Mouse (Mus musculus): ENCODE measurements around the gene Cltb.

DNA sequence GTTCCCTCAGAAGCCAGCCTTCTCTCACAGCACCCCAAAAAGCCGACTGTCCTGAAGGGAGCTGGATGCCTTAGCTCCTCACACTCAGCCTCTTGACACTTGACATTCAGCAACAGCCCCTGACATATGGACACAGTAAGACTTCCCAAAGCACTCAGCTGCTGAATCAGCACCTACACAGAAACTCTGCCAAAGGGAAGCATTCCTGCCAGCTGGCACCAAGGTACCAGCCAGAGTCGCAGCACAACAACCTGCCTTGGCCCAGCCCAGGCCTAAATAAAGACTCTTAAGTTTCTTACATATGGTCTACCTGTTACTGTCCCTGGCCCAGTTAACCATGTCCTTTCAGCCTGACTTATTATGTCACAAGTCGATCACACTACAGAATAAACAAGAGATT is 54.3 kb downstream of the Cltb start:
- TF ChIP-seq USF1 (IDR thresholded peaks at IDR 0.05; ENCODE audit: low read depth, low read length) (no peak), CTCF (conservative IDR thresholded peaks at IDR 0.05 in 1 of 2, IDR thresholded peaks at IDR 0.05 in 1 of 2; ENCODE audit: low read depth in 2 of 2, low read length in 2 of 2) (no peak)

All from CH12.LX (cell line).